Mouse (Mus musculus): ENCODE results near the gene Cdv3.
A peak's percentile ranks its signal among the peaks of the same experiment; 100 is the strongest.

The Cdv3 gene

DNA sequence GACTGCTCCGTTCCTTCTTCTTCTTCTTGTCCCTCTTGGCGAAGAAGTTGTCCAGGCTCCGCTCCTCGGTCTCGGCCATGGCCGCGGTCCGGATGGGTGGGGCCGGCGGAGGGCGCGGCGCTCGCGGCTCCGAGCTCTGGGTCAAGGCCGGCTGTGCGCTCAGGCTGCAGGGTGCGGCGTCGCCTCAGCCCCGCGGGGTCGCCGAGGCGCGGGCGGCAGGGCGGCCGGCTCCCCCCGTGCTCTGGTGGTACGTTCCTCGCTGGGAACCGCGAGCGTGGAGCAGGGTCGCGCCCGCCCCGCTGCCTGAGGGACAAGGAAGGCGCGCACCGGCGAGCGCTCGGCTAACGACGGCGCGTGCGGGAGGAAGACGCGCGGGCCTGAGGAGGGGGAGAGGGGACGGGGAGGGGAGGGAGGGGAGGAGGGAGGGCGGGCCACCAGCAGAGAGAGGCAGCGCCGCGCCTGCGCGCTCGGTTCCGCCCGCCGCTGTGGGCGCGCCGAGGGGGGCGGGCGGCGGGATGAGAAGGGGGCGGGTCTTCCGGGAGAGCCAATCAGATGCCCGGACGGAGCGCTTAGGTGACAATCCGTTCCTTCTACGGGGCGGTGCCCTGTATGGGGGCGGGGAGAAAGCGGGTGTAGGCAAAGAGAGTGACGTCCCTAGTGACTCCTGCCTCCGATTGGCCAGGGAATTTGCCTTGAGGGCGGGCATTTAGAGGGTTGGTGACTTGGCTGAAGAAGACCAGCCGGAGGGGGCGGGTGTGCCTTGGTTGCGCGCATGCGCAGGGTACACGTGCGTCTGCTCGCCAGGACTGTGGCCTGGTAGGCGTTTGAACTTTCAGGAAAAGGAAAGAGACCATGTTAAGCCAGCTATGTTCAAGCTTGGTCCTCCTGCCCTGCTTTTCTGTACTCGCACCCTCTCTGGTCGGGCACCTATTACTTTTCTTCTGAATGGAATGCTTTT, at the start of gene Cdv3:
Gene Cdv3 (minus strand): TSS at position 551 of the 958 bp plus-strand sequence.
- peak; percentile 100 for DNase-seq

DNA sequence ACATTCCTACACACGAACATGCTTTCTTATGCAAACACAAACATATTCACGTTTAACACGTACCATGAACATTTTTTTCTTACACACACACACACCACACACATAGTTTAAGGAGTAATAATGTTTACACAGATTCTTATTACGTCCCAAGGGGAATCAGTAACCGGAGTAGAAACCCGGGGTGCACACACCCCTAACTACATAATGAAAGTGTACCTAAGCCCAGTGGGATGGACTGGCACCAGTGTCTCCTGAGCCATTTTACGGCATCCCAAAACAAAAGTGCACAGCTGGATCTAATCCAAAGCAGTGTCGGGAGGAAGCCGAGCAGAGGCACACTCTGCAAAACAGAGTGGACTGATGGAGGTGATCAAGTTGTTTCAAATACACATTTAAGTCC, 47.8 kb upstream of the Cdv3 start:
- DNase-seq: no peak

DNA sequence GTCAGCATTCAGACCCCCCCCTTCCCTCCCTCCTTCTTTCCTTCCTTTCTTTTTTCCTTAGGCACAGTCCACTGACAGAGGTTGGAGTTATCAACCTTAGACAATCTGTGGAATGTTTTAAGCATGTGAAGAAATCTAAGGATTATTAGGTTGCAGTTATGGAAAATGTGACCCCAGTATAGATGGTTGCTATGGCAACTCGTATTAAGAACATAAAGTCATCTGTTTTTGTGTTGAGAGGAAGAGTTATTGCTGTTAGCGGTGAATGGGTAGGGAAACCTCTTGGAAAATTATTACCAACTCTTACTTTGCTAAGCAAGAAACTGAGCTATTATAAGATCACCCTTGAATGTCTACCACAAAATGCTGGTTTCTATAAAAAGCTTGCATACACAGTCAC, 43.5 kb upstream of the Cdv3 start:
- no peak for DNase-seq

DNA sequence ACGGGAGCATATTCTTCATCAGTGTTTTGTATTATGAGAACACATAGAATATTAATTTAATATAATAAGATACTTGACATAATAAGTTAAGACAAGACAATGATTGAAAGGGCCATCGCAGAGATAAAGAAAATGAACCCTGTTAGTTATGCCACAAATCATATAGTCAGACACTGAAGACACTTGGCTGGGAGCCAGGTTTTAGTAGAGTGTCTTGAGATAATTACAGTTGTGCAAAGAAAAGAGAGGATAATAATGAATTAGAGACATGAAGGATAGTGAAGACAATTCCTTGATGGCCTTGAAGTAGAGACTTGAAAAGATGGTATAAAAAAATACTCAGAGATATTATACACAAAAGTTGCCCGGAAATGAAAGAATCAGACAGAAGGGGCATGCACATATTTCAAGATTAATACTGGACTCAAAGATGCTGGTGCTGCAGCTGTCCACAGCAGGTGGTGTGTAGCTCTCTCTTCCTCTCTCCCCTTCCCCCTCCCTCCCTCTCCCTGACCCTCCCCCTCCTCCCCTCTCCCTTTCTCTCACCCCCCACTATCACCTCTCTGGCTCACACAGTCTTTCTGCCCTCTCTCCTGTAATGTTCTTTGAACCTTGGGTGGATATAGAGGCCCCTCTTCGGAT, 42.6 kb upstream of the Cdv3 start:
- DNase-seq: no peak

GRCm38 (mm10) chr9:103403331-103403973, 37.8 kb upstream of the Cdv3 start:
- DNase-seq: no peak

GRCm38 (mm10) chr9:103398509-103399157, 33.0 kb upstream of the Cdv3 start:
- DNase-seq: peak; percentile 12 to 52

GRCm38 (mm10) chr9:103393256-103393655, 27.6 kb upstream of the Cdv3 start:
- no peak for DNase-seq

DNA sequence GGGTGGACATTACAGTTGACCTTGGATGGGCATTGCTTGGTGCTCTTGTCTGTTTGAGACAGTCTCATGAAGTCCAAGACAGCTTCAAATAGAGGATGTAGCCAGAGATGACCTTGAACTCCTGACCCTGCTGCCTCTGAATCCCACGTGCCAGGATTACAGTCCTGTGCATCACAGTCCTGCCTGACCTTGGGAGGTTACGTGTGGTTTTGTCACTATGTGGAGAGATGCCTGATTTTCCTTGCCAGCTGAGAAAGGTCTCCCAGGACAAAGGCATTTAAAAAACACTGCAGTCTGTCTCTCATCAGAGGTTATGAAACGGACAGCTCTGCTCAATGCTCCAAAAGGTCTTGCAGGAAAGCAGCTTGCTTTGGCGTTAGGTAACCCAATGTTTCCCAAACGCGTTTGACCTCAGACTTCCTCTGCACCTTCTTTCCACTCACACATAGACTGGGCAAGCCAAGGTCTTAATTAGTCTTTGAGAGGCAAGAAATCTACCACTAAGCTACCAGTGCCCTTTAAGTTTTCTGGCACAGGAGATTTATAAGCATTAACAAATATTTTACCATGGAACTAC, 26.2 kb upstream of the Cdv3 start:
- DNase-seq: no peak

DNA sequence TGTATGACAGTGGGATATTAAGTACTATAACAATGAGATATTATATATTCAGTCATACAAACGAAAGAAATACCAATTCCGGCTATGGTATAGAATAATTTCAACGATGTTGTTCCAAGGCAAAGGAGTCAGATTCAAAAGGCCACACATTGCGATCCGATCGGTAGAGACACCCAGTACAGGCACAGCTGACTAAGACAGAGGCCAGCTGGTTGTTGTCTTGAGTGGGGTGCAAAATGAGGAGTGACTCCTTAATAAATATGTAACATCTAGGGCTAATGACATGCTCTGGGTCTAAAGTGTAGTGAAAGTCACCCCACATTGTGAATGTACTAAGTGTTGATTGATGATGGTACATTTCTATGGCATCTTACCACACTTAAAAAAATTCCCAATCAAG, 23.6 kb upstream of the Cdv3 start:
- no peak for DNase-seq

- DNase-seq: no peak
Observed at GRCm38 (mm10) chr9:103387011-103387653, 21.5 kb upstream of the Cdv3 start.

- DNase-seq: no peak
Observed at GRCm38 (mm10) chr9:103386573-103386972, 20.9 kb upstream of the Cdv3 start.

DNA sequence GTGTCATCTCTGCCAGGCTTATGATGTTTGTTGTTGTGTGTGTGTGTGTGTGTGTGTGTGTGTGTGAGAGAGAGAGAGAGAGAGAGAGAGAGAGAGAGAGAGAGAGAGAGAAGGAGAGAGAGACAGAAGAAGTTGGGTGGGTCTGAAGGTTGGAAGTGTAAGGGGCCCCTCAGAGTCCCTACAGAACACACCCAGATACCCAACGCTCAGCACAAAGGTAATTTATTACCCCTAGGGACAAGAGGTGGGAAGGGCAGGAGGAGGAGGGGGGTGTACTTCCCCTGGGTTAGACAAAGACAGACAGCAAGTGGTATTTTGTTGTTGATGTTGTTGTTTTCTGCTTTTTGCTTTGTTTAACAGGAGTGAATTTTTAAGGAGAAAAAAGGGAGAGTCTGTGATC, 20.0 kb upstream of the Cdv3 start:
- DNase-seq: no peak

DNA sequence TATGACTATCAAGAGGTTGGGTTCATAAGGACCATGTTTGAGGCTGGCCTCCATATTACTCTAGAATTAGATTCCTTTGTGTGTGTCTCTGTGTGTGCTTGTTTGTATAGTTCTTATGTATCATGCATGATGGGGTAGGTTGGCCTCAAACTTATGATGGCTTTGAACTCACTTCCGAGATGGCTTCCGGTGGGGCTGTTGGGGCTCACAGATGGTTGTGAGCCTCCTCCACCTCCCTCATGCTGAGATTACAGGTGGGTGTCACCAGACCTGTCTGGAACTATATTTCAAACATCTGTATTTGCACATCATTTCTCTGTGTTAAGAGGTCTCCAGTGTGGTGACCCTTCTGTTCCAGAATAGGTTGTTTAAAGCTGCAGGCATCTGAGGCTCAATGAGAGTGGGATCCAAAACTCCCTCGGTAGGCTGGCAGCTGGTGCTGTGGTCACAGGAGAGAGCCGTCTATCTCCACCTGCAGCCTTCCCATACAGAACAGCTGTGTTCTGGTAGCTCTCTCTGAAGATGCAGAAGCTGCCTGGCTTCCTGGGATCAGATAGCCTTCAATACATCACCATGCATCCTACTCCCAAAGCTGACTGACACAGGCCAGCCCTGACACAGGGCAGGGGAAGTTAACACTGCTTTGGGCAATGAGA, 18.6 kb upstream of the Cdv3 start:
- DNase-seq: no peak

- DNase-seq: no peak
Observed at GRCm38 (mm10) chr9:103383576-103383975, 17.9 kb upstream of the Cdv3 start.

GRCm38 (mm10) chr9:103382989-103383388, 17.3 kb upstream of the Cdv3 start:
- DNase-seq: no peak

DNA sequence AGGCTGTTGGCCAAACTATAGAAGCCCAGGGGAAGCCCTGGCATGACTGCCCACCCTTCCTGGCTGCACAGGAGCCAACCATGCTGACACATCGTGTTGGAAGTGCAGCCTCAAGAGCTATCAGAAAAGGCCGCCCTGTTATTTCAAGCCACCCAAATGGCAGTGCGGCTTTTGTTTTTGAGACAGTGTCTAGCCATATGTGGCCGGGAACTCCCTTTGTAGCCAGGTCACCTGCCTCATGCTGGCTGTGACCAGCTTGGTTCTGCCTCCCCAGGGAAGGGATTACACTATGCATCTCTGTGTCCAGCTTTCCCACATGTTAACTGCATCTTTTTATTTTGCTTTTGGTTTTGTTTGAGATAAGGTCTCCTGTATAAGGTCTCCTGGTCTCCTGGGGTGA, 14.9 kb upstream of the Cdv3 start:
- no peak for DNase-seq

DNA sequence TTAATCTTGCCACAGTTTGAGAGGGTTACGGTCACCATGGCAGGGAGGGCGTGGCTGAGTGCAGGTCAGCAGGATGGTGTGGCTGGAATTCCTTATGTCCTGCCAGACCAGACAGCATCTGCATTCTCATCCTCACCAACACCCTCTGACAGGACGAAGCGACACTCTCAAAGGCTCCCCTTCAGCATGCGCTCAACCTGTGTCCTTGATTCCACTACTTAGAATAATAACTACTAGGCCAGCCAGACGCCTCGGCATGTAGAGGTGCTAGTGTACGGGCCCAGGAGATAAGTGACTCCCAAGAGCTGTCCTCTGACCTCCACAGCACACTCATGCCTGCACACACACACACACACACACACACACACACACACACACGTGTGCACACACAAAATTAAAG, 13.6 kb upstream of the Cdv3 start:
- DNase-seq: no peak

DNA sequence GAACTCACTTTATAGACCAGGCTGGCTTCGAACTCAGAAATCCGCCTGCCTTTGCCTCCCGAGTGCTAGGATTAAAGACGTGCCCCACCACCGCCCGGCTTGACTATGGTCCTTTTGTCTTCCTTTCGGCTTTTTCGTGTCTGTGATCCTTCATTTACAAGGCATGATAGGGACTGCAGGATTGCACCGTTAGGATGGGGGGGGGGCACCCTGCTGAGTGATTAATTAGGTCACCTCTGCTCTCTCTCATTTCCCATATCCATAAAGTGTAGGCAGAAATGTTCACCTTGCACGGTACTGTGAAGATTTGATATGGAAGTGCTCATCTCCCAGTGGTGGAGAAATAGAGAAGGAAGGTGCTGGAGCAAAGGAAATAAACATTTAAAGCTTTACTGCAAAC, 13.0 kb upstream of the Cdv3 start:
- DNase-seq: no peak

DNA sequence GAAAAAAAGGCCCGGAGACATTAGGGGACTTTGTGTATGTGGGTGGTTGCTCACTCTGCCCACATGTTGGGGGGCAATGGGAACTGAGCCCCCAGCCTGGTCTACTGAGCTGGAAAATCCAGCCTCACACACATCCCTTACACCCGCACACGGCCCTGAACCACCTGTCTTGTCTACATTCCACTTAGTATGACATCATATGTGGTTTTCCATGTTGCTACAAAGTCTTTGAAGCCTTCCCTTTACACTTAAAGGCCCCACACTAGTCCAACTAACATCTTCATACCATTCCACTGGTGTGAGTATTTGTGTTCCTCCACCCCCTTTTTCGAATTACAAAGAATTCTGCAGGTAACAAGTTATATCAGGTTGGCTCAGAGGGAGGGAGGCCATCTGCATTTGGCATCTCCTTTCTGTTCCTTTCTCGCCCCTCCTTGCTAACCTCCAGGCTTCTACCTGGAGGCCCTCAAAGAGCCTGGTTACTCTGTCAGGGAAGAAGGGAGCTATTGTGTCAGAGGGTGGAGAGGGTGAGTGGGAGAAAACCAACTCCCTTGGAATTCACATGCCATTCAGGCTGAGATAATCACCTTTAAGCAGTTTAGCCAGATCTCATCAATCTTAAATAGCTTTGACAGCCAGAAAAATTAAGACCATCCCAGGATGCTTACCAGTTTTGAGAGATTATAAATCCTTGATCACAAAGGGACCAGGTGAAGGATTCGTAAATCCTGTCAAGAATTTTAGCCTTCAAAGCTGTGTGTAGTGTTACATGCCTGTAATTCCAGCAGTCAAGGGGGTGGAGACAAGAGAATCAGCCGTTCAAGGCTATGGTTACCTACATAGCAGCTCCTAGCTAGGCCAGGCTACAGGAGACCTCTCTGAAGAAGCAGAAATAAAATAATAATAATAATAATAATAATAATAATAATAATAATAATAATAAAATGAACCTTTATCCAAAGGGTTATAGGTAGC, 11.0 kb upstream of the Cdv3 start:
- no peak for DNase-seq

GRCm38 (mm10) chr9:103372271-103373010, 6.8 kb upstream of the Cdv3 start:
- no peak for DNase-seq
